Mouse (Mus musculus): ENCODE results near the gene Exoc7.
"Not testable (repeated sequence)": the region's sequence is repeated elsewhere in the genome, so short reads cannot be mapped to it uniquely, and the experiment has no call there.

Gene Exoc7

DNA sequence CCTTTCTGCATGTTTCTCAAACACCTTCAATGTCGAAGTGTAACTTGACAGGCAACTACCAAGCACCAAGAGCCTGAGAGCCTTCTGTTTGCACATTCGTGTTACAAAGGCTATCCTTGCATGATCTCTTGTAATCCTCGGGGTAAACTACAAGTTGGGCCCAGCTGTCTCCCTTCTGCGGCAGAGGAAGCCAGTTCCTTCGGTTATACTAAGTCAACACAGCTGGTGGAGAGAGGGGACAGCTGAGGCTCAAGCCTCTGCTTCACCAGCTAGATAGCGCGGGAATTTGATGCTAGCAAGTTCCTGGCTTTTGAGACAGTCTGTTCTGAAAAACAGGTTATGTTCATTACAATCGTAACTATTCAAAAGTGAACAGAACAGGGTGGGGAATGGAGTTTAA is 5.3 kb upstream of the Exoc7 start:
- no peak for DNase-seq

GRCm38 (mm10) chr11:116311169-116311568 is 4.1 kb upstream of the Exoc7 start:
- DNase-seq, result no peak

DNA sequence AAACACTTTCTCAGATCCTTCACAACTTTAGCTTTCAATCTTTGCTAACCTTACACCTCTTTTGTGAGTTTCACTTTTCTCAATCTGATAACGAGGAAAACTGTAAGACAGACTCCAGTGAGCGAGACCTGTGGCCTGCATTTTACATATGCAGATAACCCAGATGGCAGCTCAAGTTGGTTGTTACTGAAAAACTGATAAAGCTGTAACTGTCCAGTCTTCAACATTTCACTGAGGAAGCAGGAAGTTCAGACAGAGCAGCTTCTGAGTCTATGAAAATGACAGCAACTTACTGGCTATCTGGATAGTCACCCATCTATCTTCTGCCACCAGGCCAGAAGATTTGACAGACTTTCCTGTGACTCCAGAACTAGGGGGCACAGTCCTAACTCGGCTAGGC is 2.6 kb upstream of the Exoc7 start:
- DNase-seq, result no peak

DNA sequence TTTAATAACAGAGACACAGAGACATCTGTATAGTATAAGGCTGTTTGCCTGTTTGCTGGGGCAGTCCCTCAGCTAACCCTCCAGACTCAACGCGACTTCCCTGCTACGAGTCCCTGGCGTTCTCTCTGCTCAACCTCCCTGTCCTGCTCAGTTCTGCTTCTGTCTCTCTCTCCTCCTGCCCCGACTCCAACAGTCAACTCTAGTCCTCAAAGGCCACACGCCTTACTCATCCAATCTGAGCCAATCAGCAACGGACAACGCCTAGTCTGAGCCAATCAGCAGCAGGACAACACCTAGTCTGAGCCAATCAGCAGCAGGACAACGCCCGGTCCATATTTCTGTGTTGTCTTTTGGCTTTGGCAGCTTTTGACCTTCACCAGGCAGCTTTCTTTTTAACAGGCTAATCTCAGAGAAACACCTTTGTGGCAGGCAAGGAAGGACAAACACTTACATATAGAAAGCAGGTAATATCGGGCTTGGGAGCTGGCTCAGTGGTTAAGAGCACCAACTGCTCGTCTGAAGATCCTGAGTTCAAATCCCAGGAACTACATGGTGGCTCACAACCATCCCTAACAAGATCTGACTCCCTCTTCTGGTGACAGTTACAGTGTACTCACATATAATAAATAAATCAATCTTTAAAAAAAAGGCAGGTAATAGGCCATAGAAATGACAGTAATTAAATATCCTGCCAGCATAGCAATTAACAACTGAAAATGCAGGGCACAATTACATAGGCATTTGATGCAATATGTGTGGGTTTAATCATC is 914 bp upstream of the Exoc7 start:
- DNase-seq, result peak; percentile 43

- peak; percentile 92 for DNase-seq
These were observed 679 bp downstream of the Exoc7 start for GRCm38 (mm10) chr11:116306126-116306982.

DNA sequence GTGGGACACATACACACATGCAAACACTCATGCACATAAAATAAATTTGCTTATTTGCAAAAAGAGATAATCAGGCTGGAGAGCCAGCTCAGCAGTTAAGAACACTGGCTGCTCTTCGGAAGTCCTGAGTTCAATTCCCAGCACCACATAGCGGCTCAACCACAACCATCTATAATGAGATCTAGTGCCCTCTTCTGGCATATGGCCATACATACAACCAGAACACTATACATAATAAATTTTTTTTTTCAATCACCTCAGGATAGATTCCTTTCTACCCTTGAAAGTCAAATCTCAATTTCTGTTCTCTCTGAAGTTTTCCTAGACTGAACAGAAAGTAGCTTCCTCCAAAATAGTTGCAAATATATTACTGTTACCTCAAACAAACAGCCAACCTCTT is 1.6 kb downstream of the Exoc7 start:
- peak; percentile 26 for DNase-seq

GRCm38 (mm10) chr11:116298621-116299020 is 8.4 kb downstream of the Exoc7 start:
- DNase-seq, result peak; percentile 89

DNA sequence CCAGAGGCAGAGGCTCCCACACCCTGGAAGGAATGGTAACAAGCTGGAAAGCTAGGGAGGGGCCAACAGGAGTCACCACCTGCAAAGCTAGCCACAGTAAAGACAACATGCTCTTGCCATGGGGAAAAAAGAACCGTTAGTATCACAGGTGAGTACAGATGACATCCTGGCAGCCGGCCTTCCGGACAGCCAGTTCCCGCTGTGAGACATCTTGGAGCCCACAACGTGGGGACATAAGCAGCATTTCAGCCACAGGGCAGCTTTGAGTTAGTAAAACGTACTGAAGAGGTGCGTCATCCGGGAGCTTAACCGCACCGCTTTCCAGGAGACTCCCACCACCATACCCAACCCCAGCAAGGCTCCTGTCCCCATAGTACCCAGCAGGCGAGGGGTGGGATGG is 8.8 kb downstream of the Exoc7 start:
- DNase-seq, result peak; percentile 85

DNA sequence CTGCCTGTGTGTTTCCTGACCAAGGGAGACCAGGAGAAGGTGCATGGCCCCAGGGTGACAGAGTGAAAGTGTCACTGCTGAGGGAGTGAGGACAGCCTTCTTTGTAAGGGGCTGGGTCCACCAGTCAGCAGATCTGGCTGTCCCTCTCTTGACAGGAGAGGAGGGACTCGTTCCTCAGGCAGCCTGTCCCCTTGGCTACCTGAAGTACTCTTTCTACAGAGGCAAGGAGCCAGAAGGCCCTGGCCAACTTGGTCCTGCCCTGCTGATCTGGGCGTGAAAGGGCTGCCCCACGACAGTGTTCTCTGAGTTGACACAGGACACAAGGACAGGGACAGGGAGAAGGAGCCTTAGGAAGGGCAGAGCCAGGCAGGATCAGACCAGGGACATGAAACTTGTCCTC is 10.0 kb downstream of the Exoc7 start:
- DNase-seq, result no peak

DNA sequence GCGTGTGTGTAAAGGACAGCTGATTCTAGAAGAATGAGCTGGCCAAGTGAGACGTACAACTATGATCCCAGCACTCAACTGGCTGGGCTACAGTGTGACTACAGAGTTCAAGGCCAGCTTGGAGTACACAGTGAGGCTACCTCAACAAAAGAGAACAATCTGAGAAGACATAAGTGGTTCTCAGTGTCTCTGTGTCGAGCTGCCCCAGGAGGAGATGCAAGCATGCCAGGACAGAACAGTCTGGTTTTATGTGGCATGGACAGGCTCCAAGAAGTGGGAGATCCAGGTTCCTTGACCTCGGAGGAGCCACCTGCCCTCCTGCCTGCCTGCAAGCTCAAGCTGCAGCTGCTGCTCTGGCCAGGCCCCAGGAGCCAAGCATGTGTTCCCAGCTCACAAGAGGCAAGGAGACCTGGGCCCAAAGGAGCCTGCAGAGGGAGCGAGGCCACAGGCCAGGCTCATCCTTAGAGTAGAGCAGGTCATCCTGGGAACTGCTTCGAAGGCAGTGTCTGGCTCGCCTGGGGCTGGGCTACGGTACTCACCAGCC is 10.8 kb downstream of the Exoc7 start:
- no peak for DNase-seq

- no peak for DNase-seq
These were observed 12.7 kb downstream of the Exoc7 start for GRCm38 (mm10) chr11:116294319-116294718.

DNA sequence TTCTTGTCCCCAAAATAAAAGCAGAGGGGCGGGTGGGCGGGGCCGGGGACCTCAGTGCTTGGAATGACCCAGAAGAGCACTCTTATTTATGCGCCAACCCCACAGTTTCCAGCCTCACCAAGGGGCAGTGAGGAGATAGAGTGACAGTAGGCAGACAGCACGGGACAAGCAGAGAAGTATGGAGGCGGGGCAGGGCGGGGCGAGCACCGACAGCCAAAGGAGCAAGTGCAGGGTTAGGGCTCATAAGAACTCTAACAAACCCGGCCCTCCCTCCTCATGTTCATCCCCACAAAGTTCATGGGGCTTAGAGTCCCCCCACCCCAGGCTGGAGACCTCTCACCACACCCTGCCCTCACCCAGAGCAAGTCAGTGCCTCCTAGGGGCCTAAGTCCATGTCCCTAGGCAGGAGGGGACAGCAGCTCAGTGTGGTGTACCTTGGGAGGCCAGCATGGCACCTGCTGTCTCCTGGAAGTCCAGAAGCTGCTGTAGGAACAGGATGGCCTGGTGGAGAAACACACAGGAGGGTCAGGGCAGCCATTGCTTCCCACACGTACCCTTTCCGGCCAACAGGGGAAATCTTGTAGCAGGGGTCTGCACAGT is 13.4 kb downstream of the Exoc7 start:
- DNase-seq, result no peak

- DNase-seq, result no peak
These were observed 14.6 kb downstream of the Exoc7 start for GRCm38 (mm10) chr11:116292401-116292800.

DNA sequence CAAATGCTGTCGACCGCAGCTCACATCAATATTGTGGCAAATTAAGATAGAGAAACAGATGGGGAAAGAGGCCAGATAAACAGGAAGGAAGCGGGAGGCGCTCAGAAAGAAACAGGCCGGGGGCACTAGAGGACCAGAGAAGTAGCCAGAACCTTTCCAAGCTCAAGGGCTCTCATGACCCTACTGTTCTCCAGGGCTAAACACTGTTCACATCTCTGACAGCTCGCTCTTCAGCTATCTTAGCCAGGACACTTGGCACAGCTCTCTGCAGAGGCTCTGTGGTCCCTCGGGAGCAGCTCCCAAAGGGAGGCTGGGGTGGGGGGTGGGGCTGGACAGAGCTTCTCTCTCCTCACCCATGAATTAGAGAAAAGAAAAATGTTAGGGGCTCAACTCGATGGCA is 16.5 kb downstream of the Exoc7 start:
- no peak for DNase-seq

DNA sequence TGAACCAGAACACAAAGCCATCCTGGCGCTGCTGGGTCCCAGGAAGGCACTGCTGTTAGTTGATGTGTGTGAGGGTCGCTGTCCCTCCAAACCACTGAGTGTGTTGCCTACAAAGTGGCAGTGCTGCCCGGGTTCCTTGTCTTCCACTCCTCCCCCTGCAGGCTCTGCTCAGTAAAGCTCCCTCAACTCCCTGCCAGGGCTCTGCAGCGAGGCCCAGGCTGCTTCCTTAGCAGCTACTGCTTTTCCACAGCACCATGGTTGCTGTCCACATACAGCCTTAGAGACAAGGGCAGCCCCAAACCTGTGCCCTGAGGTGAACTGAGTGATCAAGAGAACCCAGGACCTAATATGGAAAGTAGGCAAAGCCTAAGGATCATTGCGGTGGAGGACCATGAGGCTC is 19.7 kb downstream of the Exoc7 start:
- DNase-seq, result no peak

- DNase-seq, result no peak
These were observed 21.3 kb downstream of the Exoc7 start for GRCm38 (mm10) chr11:116285770-116286191.

- DNase-seq, result peak; percentile 6
These were observed 23.1 kb downstream of the Exoc7 start for GRCm38 (mm10) chr11:116283982-116284381.

GRCm38 (mm10) chr11:116282912-116283521 is 24.0 kb downstream of the Exoc7 start:
- DNase-seq, result peak; percentile 5

- DNase-seq, result no peak
These were observed 24.9 kb downstream of the Exoc7 start for GRCm38 (mm10) chr11:116282089-116282488.

DNA sequence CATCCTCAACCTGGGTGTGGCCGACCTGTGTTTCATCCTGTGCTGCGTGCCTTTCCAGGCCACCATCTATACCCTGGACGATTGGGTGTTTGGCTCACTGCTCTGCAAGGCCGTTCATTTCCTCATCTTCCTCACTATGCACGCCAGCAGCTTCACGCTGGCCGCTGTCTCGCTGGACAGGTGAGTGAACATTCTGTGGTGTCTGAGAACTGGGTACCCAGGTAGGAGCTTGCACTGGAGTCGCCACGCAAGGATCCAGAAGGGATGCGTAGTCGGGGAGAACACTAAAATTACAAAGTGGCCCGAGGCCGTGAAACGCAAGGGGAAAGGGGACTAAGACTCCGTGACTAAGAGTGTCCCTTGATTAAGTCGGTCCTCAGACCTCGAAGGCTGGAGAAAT is 25.4 kb downstream of the Exoc7 start:
- DNase-seq, result peak; percentile 5

DNA sequence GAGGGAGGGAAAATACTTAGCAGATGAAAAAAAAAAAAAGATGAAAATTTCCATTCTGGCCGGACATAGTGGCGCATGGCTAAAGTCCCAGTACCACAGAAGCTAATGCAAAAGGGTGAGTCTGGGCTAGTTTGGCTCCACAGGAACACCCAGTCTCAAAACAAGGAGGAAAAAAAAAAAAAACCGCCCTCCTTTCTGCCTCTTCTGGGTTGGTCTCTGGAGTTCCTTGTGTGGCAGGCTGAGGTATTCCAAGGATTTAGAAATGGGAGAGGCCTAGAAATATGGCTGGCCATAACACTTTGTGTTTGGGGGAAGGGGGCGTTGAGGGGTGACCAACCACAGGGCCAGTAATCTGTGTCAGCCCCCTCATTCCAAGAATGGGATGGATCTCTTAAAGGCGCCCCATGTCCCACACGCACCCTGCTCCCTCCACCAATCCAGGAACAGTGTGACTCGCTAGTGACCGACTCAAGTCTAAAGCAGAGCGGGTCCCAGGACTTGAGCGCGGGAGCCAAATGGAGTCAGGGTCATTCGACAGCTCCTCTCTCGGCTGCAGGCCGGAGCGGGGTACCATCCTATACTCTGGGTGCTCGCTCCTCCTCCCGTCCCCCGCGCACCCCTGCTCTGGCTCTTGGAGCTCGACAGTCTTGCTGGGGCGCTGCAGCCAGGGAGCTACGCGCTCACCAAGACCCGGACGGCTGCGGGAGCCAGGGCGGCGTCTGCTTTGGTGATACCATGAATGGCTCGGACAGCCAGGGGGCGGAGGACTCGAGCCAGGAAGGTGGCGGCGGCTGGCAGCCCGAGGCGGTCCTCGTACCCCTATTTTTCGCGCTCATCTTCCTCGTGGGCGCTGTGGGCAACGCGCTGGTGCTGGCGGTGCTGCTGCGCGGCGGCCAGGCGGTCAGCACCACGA is 26.0 kb downstream of the Exoc7 start, which contains the start of gene Galr2:
Galr2 (plus strand) TSS at position 189 of the 913 bp plus-strand sequence.
- peak; percentile 9 for DNase-seq

- not testable (repeated sequence) for DNase-seq
These were observed 29.8 kb downstream of the Exoc7 start for GRCm38 (mm10) chr11:116277184-116277583.
